Mouse (Mus musculus) midbrain, embryonic 11.5 days (tissue): ENCODE results near the gene Nmrk1. TPM values are rescaled to one million over a fixed set of nuclear protein-coding genes. Genes with fewer than 3 reads are reported as not detected.

Experiments
- ATAC-seq: fragments of 200-750 bp; cut with Nextera tagmentation; 2 replicates; pipeline ENCODE4 v1.8.0; 2017; ENCODE audit warnings: moderate TSS enrichment, moderate library complexity; ENCODE audit not compliant: low FRiP score
- DNase-seq: peaks from one replicate; pipeline ENCODE4 v3.0.0; 2015; ENCODE audit warnings: low spot score; ENCODE audit errors: missing footprints
- H3K27ac ChIP-seq: fragments of 300-500 bp; sonication (generic); 2 replicates; pipeline ENCODE4 v1.5.1; 2014; ENCODE audit warnings: low read depth, low read length
- H3K27me3 ChIP-seq: fragments of 300-500 bp; sonication (generic); 2 replicates; pipeline ENCODE4 v1.6.1; 2014; ENCODE audit warnings: mild to moderate bottlenecking, low read length, moderate library complexity, mixed read lengths; ENCODE audit not compliant: control insufficient read depth, insufficient read depth
- H3K36me3 ChIP-seq: fragments of 300-500 bp; sonication (generic); 2 replicates; pipeline ENCODE4 v1.6.1; 2014; ENCODE audit warnings: mild to moderate bottlenecking, low read length, moderate library complexity, mixed read lengths; ENCODE audit not compliant: control insufficient read depth, insufficient read depth
- H3K4me1 ChIP-seq: fragments of 300-500 bp; sonication (generic); 2 replicates; pipeline ENCODE4 v1.6.1; 2014; ENCODE audit warnings: low read length; ENCODE audit not compliant: control insufficient read depth, insufficient read depth
- H3K4me2 ChIP-seq: fragments of 300-500 bp; sonication (generic); 2 replicates; pipeline ENCODE4 v1.6.1; 2014; ENCODE audit warnings: mild to moderate bottlenecking, moderate library complexity
- H3K4me3 ChIP-seq: fragments of 300-500 bp; sonication (generic); 2 replicates; pipeline ENCODE4 v1.5.1; 2014; ENCODE audit warnings: low read depth, low read length
- H3K9ac ChIP-seq: fragments of 300-500 bp; sonication (generic); 2 replicates; pipeline ENCODE4 v1.6.1; 2014; ENCODE audit warnings: low read length
- H3K9me3 ChIP-seq: fragments of 300-500 bp; sonication (generic); 2 replicates; pipeline ENCODE4 v1.6.1; 2016; ENCODE audit warnings: low read length; ENCODE audit not compliant: control insufficient read depth
- WGBS: fragments of 180-500 bp; shearing (Covaris S2); extraction: QIAGEN DNeasy Blood & Tissue Kit; methylation state at CpG from one replicate; pipeline ENCODE4 v1.1.7; 2014; 5-methylcytosine and 5-hydroxymethylcytosine counted together
- polyA plus RNA-seq: library from polyadenylated mRNA; unstranded; fragments of >200 nt; fragmentation: Nextera tagmentation; extraction: Ambion mirVana; gene quantifications from 2 replicates; pipeline ENCODE4 v1.2.1, GENCODE M21; 2014

Gene Nmrk1
- polyA plus RNA-seq, 1 experiment from 2014 or later, result 4.9 TPM

DNA sequence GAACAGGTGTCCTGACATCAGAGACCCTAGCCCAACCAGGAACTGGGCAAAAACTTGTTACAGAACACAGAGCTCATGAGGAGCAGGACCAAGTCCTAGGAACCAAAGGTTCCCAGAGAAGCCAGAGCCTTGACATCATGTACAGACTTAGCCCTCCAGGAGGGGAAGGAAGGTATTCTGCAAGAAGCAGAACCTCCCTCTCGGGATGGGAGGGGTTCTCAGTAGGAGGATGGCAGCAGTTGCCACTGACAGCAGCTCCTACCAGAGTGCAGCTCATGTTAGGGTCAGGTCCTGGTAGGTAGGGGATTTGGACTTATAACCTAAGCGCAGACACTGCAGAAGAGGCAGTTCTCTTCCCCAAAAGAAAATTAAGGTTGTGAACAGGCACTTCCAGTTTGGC is 7.9 kb upstream of the Nmrk1 start:
- no peaks in the 10 kb centered on the region for H3K36me3 ChIP-seq
- DNase-seq, result no peak

DNA sequence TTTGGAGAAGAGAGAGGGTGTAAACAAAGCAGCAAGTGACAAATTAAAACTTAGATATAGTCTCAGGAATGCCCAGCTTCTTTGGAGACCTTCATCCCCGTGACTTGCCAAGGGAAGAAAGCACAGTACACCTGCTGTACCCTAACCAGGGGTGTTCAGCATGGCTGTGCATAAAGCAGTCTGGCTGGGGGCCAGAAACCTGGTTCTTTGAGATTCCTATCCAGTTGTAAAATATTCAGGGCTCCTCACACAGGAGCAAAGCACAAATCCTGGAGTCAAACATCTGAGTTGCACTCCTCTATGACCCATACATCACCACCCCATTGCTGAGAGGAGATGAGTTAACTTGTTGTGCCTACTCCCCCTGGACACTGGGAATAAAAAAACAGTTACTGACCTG is 2.2 kb upstream of the Nmrk1 start:
- 75% methylated on average over 1 of the region's 1 CpGs for WGBS
- no peaks in the 10 kb centered on the region for H3K27me3 ChIP-seq
- peaks cover 10% of the 10 kb centered on the region; the same call in 1 of the 2 replicates for H3K4me1 ChIP-seq
- no peaks in the 10 kb centered on the region for H3K9me3 ChIP-seq
- H3K36me3 ChIP-seq, result no peaks in the 10 kb centered on the region
- no peak overlapping the region for H3K9ac ChIP-seq
- H3K27ac ChIP-seq, result no peak overlapping the region
- no peak for ATAC-seq
- no peak for DNase-seq
- H3K4me2 ChIP-seq, result no peak overlapping the region
- no peak overlapping the region for H3K4me3 ChIP-seq

More for the DNA sequence above, 7.9 kb upstream of the Nmrk1 start:
- no peaks in the 10 kb centered on the region for H3K27me3 ChIP-seq
- H3K9ac ChIP-seq, result no peak overlapping the region
- no peak overlapping the region for H3K4me2 ChIP-seq
- no peaks in the 10 kb centered on the region for H3K9me3 ChIP-seq
- H3K27ac ChIP-seq, result no peak overlapping the region
- H3K4me3 ChIP-seq, result no peak overlapping the region
- WGBS, result 79% methylated on average over 2 of the region's 2 CpGs
- H3K4me1 ChIP-seq, result no peaks in the 10 kb centered on the region
- ATAC-seq, result no peak

DNA sequence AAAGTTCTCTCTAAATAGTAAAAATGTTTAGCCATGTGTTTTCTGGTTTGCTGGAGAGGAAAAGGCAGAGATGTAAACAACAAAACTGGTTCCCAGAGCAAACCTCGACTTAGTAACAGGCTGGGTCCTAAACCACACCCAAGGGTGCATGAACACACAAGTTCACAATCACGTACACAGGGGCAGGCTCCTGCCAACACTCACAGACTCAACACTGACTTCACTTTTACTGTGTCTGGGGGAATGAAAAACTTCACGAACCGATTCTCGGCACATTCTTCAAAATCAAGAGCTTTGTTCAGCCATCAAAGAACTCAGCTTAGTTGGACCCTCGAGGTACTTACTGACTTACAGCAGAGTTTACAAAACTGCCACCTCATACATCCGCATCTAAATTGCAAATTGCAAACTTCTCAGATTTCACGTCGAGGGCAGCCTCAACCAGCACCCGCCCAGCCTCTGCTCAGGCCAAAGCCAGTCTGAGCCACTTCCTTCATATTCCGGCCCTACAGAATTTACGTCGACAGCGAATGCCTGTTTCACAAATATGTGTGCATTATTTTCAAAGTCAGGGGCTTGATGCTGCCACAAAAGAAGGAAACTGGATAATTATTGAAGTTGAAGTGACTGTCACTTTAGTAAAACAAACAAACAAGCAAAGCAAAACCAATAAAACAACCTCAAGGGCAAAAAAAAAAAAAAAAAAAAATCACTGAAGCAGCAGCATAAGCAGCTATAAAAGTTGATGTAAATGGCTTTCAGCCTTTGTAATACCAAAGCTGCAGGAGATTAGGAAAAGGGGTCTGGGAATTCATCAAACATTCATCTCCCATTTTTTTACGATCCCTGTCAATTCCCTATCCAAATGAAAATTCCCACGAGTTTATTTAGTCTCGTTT is 1.3 kb upstream of the Nmrk1 start:
- Histone ChIP-seq H3K4me2 (peak overlapping the region; percentile 89), H3K27me3 (no peaks in the 10 kb centered on the region), H3K36me3 (no peaks in the 10 kb centered on the region), H3K4me1 (peaks cover 10% of the 10 kb centered on the region; the same call in 1 of the 2 replicates), H3K4me3 (peak overlapping the region; percentile 70), H3K9me3 (no peaks in the 10 kb centered on the region), H3K27ac (no peak overlapping the region), H3K9ac (peak overlapping the region; percentile 65)
- WGBS, result 10% methylated on average over 17 of the region's 17 CpGs
- DNase-seq (peak; percentile 88), ATAC-seq (no peak)

DNA sequence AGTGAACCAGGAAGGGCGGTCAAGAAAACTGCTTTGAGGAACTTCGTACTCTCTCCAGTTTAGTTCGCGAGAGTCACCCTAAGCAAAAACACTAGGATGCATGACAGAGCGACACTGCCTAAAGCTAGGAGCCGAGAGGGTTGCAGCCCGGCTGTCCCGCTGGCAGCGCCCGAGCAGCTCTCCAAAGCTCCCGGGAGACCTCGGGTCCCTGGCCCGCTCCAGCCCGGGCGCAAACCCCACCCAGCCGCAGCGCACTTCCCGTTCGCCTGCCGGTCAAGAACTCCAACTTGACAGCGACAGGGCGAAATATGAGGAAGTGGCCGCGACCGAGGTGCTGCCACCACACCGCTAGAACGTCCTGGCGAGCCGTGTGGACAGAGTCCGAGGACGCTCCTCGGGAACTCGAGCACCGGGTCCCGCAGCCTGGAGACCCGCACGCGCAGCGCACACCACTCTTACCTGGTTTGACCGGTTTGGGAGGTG is 548 bp upstream of the Nmrk1 start:
- Histone ChIP-seq H3K27ac (peak overlapping the region; percentile 56; the same call in 1 of the 2 replicates), H3K4me1 (peaks cover 10% of the 10 kb centered on the region; the same call in 1 of the 2 replicates), H3K9me3 (no peaks in the 10 kb centered on the region), H3K36me3 (no peaks in the 10 kb centered on the region), H3K4me2 (peak overlapping the region; percentile 89), H3K9ac (peak overlapping the region; percentile 65), H3K4me3 (peak overlapping the region; percentile 70), H3K27me3 (no peaks in the 10 kb centered on the region)
- under 1% methylated on average over 37 of the region's 40 CpGs for WGBS
- ATAC-seq (peak; percentile 86), DNase-seq (no peak)

DNA sequence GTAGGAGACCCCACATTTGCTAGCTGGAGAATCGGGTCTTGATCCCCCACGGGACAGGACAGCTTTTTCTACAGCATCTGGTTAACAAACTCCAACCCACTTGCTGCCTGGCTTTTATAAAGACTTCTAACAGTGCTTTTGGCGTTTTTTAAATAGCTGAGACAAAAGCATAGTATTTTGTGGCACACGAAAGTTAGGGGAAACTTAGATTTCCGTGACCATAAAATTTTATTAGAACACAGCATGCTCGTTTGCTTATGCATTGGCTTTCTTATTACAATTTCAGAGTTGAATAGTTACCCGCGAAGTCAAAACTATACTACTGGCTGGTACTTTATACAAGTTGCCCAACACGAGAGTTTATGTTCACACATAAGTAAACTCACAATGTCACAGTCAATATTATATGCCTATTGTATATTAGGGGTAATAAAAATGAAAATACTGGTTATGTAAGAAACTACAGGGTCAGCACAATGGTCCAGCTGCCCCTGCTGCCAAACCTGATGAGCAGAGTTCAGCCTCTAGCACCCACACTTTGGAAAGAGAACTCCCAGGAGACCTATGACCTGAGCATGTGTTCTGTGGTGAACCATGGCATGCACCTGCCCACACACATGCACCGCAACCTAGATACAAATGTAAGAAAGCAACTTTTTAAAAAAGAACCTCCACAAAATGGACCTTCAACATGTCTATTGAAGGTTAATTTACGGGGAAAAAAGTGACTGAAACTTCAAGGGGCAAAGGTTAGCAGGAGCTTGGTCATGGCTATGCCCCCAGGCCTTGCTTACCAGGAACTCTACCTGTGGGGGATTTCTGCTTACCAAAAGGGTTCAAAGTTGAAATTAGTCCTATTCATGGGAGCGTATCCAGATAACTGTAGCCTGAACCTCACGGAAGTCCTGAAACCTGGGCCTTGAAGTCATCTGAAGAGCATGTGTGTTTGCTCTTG is 758 bp downstream of the Nmrk1 start:
- H3K4me1 ChIP-seq, result peaks cover 10% of the 10 kb centered on the region; the same call in 1 of the 2 replicates
- H3K27me3 ChIP-seq, result no peaks in the 10 kb centered on the region
- DNase-seq (peak; percentile 68), ATAC-seq (no peak)
- peak overlapping the region; percentile 65 for H3K9ac ChIP-seq
- peak overlapping the region; percentile 89 for H3K4me2 ChIP-seq
- H3K4me3 ChIP-seq, result peak overlapping the region; percentile 70
- no peaks in the 10 kb centered on the region for H3K36me3 ChIP-seq
- 70% methylated on average over 13 of the region's 13 CpGs for WGBS
- H3K27ac ChIP-seq, result no peak overlapping the region
- H3K9me3 ChIP-seq, result no peaks in the 10 kb centered on the region

DNA sequence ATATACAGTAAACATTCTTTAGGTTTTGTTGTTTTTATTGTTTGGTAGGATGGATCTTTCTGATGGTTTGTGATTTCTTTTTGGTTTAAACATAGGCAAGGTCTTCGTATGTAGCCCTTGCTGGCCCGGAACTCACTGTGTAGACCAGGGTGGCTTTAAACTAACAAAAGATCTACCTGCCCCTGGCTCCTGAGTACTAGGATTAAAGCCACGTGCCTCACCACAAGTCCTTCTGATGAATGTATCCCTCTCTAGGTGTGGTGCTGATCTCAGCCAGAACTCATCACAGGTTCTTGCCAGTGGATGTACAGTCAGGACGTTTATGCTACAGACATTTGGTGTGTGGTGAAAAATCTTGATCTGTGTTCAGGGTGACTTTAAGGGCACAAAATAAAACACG is 6.2 kb downstream of the Nmrk1 start:
- no peak for ATAC-seq
- H3K27me3 ChIP-seq, result no peaks in the 10 kb centered on the region
- WGBS, result 85% methylated on average over 5 of the region's 5 CpGs
- H3K27ac ChIP-seq, result no peak overlapping the region
- H3K4me2 ChIP-seq, result no peak overlapping the region
- no peaks in the 10 kb centered on the region for H3K4me1 ChIP-seq
- no peaks in the 10 kb centered on the region for H3K36me3 ChIP-seq
- peak; percentile 44 for DNase-seq
- no peaks in the 10 kb centered on the region for H3K9me3 ChIP-seq
- no peak overlapping the region for H3K4me3 ChIP-seq
- no peak overlapping the region for H3K9ac ChIP-seq

DNA sequence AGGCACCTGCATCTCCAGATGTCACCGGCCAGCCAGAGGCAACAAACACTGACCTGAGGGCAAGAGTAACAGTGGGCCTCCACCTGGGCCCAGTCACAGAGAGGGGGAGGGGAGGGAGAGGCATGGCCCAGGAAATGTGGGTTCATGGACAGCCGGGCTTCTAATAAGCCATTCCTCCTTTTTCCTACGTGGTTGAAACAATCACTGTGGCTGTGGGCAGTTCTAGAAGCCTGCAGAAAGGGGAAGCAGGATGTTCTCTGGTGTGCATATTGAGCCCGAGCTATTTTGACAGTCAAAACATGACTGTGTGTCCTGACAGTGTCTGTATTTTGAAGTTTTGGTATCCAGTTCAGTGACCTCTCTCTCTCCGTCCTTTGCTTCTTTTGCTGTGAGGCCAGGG is 7.2 kb downstream of the Nmrk1 start:
- H3K4me1 ChIP-seq, result no peaks in the 10 kb centered on the region
- no peaks in the 10 kb centered on the region for H3K27me3 ChIP-seq
- ATAC-seq, result no peak
- no peak overlapping the region for H3K4me2 ChIP-seq
- no peak overlapping the region for H3K9ac ChIP-seq
- H3K36me3 ChIP-seq, result no peaks in the 10 kb centered on the region
- H3K4me3 ChIP-seq, result no peak overlapping the region
- DNase-seq, result peak; percentile 57
- 83% methylated on average over 5 of the region's 5 CpGs for WGBS
- H3K9me3 ChIP-seq, result no peaks in the 10 kb centered on the region
- no peak overlapping the region for H3K27ac ChIP-seq

DNA sequence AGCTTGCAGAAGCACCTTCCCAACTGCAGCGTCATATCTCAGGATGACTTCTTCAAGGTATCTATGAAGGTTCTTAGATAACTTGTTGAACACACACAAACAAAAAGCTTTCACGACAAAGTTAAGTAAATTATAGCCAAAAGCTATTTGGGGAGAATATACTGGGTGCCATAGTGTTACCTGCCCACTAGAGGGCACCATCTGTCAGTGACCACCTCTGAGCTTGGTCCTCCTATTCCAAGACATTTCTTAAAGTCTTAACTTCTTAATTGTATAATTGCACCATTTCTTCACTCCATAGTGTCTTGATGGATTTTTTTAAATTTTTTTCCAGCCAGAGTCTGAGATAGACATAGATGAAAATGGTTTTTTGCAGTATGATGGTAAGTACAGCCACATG is 7.8 kb downstream of the Nmrk1 start:
- WGBS, result 25% methylated on average over 2 of the region's 2 CpGs
- no peaks in the 10 kb centered on the region for H3K4me1 ChIP-seq
- peak; percentile 81 for DNase-seq
- no peak overlapping the region for H3K4me2 ChIP-seq
- H3K9me3 ChIP-seq, result no peaks in the 10 kb centered on the region
- no peaks in the 10 kb centered on the region for H3K36me3 ChIP-seq
- H3K4me3 ChIP-seq, result no peak overlapping the region
- no peak overlapping the region for H3K27ac ChIP-seq
- H3K9ac ChIP-seq, result no peak overlapping the region
- H3K27me3 ChIP-seq, result no peaks in the 10 kb centered on the region
- ATAC-seq, result no peak
